Mouse (Mus musculus) adipocyte (in vitro differentiated cells): ENCODE measurements at regions not wholly inside any gene's neighbourhood (a gene's known extent, or its start where the extent isn't known, plus 50 kb on each side); places are given as distances from the start of the nearest gene placed in this dataset.
A peak's percentile ranks its signal among the peaks of the same experiment; 100 is the strongest.

Source experiments
- DNase-seq: peaks from one replicate; pipeline ENCODE4 v3.0.0-alpha.2; 2016; ENCODE audit warnings: low spot score

GRCm38 (mm10) chr11:82588744-82589143 lies 175.4 kb downstream of the Cct6b start:
- no peak for DNase-seq

DNA sequence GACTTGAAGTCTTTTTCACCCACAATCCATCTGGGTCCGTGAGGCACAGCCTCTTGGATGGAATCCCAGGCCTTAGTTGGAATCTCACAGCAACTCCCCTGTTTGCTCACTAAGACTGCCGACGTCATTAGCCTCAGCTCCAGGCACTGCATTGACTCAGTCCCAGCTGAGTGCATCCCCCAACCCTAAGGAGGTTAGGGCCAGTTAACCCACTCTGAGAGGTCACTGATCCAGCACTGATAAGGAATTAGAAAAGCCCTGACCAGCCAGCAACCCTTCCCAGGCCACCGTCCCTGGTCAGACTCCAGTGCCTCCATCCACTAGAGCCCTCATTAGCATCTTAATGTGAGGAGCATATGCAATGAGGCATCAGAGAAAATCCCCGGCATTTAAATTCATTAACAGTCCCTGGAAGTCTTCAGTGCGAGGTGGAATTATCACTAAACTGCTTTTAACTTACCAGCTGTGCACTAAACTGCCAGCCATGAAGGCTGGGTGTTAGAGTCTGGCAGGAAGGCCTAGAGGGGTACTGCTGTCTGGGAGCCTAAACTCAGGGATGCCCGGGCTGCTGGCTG lies 184.2 kb downstream of the Cct6b start:
- no peak for DNase-seq

GRCm38 (mm10) chr11:82576019-82576418 lies 187.3 kb downstream of the Tmem132e start:
- DNase-seq = no peak

DNA sequence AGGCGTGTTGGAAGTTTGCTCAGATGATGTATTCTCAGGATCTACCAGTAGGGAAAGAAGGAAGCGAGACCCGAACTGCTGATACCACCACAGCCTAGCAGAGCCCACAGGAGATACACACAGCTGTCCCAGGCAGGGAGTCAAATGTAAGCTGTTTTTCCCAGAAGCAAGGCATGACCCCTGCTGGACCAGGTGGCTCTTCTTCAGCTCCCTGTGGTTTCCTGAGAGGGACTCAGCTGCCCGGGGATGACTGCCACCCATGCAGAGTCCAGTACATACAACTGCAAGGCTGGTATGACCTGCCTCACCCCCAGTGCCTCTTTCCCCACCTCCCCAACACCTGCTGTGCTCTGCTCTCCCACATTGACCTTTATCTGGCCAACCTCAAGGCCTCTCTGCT lies 184.4 kb downstream of the Tmem132e start:
- DNase-seq = no peak

DNA sequence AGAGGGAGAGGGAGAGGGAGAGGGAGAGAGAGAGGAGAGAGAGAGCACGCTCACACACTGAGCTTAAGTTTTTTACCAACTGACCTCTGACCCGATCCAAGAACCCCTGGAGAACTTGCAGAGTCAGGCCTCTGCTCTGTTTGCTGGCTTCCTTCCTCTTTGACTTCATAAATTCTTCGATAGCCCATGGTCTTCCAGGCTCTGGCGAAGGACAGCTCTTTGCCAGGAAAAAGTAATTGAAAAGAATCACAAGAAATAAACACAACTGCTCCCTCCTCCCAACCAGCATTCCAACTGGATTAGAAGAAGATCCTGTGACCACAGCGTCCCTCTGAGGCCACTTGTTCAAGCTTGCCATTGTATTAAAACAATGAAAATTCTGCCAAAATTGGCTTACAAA lies 182.8 kb downstream of the Tmem132e start:
- peak; percentile 7 for DNase-seq

- no peak for DNase-seq
Observed at GRCm38 (mm10) chr11:82569819-82570218, 181.1 kb downstream of the Tmem132e start.

DNA sequence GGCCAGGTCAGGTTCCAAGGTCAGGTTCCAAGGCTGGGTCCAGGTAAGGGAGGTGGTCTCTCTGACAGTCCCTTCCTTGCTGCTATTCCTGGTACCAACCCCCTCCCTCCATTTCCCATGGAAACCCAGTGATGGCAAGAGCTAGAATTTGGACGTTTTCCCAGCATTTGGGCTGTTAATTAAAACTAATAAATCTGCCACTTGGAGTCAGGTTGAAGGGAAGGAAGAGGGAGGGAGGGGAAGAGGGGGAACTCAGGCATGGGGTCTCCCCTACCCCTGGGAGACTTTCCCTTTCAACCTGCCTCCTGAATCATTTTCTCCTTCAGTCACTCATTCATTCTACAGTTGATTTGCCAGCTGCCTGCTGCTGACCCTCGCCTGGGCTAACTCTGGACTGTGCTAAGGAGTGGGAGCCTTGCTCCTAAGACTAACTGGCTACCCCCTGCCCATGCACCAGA lies 179.5 kb downstream of the Tmem132e start:
- no peak for DNase-seq

DNA sequence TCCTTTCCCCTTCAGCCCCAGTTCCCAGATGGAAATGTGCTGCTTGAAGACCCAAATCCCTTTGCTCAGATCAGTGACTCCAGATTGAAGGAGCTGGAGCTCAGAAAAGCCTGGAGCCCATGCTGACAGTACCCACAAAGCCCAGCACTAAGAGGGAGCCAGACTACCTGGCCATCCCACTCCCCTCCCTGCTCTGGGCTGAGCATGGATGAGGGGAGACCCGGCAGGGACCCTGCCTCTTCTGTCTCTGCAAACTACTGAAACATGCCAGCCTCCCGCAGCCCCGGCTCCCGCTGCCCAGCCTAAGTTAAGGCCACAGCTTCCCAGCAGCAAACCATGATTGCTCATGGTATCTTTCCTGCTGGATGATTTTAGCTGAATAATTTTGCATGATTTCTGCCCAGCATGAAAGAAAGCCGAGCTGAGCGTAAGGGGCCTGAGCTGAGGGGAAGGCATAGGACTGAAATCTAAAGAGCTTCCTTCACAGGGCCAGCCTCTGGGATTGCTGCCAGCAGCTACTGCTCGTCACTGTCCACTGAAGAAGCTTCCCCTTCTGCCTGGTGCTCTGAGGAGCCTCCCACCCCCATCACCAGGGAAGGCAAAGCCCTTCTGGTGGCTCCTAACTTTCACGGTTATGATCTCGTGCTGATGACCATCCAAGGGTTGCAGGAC lies 178.4 kb downstream of the Tmem132e start:
- DNase-seq = no peak

- DNase-seq = no peak
Observed at GRCm38 (mm10) chr11:82566092-82566491, 177.4 kb downstream of the Tmem132e start.

GRCm38 (mm10) chr11:82564181-82564580 lies 175.5 kb downstream of the Tmem132e start:
- no peak for DNase-seq

DNA sequence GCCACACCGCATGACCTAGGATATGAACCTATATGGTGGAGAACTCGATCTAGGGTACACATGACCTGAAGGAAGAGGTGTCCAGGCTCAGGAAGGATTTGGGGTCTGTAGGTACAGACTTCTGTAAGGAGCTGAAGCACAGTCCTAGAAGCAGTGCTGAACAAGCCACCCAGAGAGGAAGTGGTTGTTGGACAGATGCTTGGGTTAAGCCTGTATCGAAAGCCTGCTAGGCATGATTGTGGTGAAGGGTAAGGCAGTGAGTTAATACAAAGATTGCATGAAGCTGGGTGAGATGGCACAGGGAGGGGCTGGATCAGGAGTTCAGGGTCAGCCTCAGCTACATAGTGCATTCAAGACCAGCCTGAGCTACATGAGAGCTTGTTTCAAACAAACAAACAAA lies 153.3 kb downstream of the Tmem132e start:
- no peak for DNase-seq

GRCm38 (mm10) chr11:82541376-82541775 lies 152.7 kb downstream of the Tmem132e start:
- DNase-seq = no peak

- DNase-seq = no peak
Observed at GRCm38 (mm10) chr11:82537931-82538330, 149.2 kb downstream of the Tmem132e start.

DNA sequence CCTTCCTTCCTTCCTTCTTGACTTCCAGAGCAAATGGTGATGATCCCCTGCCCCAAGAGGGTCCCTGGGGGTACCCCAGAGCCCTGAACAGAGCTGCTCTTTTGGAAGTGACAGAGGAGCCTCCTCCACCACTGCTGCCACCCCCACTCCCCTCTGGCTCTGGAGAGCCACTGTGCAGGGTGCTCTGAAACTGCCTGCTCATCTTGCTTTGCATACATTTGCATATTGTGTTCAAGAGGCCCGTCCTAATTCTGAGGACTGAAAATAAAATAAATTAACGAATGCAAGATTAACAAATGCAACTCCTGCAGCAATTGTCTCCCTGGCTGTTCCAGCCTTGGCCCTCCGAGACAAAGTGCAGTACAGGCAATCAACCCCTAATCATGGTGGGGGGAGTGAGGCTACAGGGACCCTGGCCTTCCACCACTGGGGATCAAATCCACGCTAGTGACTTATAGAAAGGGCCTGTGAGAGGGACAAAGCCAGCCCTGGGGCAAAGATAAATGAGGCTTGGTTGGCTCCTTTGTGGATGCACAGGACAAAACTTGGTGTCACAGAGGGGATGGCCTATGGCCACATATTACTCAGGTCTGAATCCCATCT lies 134.6 kb downstream of the Tmem132e start:
- DNase-seq = no peak

GRCm38 (mm10) chr11:82521383-82521782 lies 132.7 kb downstream of the Tmem132e start:
- DNase-seq = no peak

DNA sequence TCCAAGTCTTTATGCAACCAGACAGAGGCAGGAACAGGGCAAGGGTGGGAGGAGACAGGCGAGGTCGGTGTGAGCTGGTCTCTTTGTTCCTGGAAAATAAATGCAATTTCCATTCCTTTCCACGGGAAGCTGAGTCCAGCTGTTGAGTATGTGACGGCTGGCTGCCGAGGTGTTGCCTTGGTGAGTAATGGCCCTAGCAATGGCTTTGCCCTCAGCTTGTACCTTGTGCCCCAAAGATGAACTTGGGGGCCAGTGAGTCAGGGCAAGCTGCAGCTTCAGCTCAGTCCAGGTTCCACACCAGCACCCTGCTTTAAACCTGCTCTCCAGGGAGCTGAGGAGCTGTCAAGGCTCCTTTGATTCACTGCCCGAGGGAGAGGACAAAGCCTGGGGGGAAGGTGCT lies 130.0 kb downstream of the Tmem132e start:
- no peak for DNase-seq

GRCm38 (mm10) chr11:82514526-82515144 lies 125.9 kb downstream of the Tmem132e start:
- DNase-seq = peak; percentile 54

DNA sequence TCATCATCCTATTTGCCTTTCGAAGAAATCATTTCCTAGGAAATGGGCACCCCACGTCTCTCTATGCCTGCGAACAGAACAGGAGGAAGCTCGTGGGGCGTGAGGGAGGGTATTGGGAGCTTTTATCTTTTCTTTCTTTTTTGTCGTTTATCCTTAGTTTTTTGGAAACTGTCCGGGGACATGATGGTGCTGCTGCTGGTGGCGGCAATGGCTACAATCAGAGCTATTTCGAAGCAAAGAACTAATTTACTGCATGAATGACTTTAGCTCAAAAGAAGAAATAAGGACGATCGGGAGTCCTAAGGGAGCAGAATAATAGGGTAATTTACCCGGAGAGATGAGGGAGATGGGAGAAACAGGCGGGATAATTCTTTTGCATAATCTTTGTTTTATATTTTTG lies 119.9 kb downstream of the Tmem132e start:
- DNase-seq = no peak
